Mouse (Mus musculus) cerebellum, adult 2 months (tissue): ENCODE results near the gene C2cd4d. TPM values are rescaled to one million over a fixed set of nuclear protein-coding genes. Genes with fewer than 3 reads are reported as not detected.

Experiments
- DNase-seq, 2 experiments: peaks; one replicate each; pipeline ENCODE4 v3.0.0; 2021
- H3K27ac ChIP-seq: fragments of 200-500 bp; 2 replicates; pipeline ENCODE4 v1.5.1; 2012; ENCODE audit warnings: low read length, control low read depth, inconsistent platforms; ENCODE audit not compliant: insufficient read depth
- H3K27me3 ChIP-seq: fragments of 200-500 bp; 2 replicates; pipeline ENCODE4 v1.6.1; 2012; ENCODE audit warnings: inconsistent platforms, mild to moderate bottlenecking, low read length, moderate library complexity; ENCODE audit not compliant: control insufficient read depth, insufficient read depth
- H3K4me1 ChIP-seq: fragments of 200-500 bp; 2 replicates; pipeline ENCODE4 v1.6.1; 2011; ENCODE audit warnings: low read length; ENCODE audit not compliant: control insufficient read depth, insufficient read depth
- H3K4me3 ChIP-seq: fragments of 200-500 bp; replicated peaks from 2 replicates; pipeline ENCODE3; 2011; ENCODE audit warnings: mild to moderate bottlenecking, low read depth, low read length, control low read depth; ENCODE audit not compliant: insufficient read depth
- CTCF ChIP-seq: fragments of 200-500 bp; IDR thresholded peaks from 2 replicates; pipeline ENCODE4 v1.5.1; 2011; ENCODE audit warnings: low read depth, mild to moderate bottlenecking, control low read depth, low read length, moderate library complexity, borderline replicate concordance; ENCODE audit not compliant: insufficient read depth
- POLR2A ChIP-seq: fragments of 200-500 bp; IDR thresholded peaks from 2 replicates; pipeline ENCODE4 v1.6.1; 2011; ENCODE audit warnings: low read length, control low read depth, borderline replicate concordance; ENCODE audit not compliant: insufficient read depth
- WGBS: fragments of 180-500 bp; shearing (Covaris S2); methylation state at CpG from one replicate; pipeline ENCODE4 v1.1.7; 2018; 5-methylcytosine and 5-hydroxymethylcytosine counted together
- polyA plus RNA-seq: library from polyadenylated mRNA; depleted of rRNA; stranded (reverse); fragments of >200 nt; gene quantifications from 2 replicates; pipeline ENCODE4 v1.2.3, GENCODE M21; 2012

C2cd4d gene
- polyA plus RNA-seq, 1 experiment = 3.7 TPM

GRCm38 (mm10) chr3:94360812-94361211 is 1.4 kb upstream of the C2cd4d start:
- no peak overlapping the region for H3K4me3 ChIP-seq
- TF ChIP-seq CTCF = no peak
- no peak for TF ChIP-seq POLR2A
- no peak overlapping the region for H3K27ac ChIP-seq
- no peaks in the 10 kb centered on the region for H3K4me1 ChIP-seq
- H3K27me3 ChIP-seq = no peaks in the 10 kb centered on the region
- DNase-seq = no peak
- WGBS = 8% methylated on average over 1 of the region's 1 CpGs

GRCm38 (mm10) chr3:94363291-94364153 is 1.3 kb downstream of the C2cd4d start:
- peak; percentile 70 to 76 for DNase-seq
- H3K27ac ChIP-seq = peak overlapping the region; percentile 44; the same call in 1 of the 2 replicates
- H3K4me3 ChIP-seq = peak overlapping the region; percentile 44
- 9% methylated on average over 93 of the region's 97 CpGs for WGBS
- no peaks in the 10 kb centered on the region for H3K4me1 ChIP-seq
- H3K27me3 ChIP-seq = no peaks in the 10 kb centered on the region
- TF ChIP-seq POLR2A (peak; percentile 37; the same call in 1 of the 2 replicates), CTCF (no peak)

DNA sequence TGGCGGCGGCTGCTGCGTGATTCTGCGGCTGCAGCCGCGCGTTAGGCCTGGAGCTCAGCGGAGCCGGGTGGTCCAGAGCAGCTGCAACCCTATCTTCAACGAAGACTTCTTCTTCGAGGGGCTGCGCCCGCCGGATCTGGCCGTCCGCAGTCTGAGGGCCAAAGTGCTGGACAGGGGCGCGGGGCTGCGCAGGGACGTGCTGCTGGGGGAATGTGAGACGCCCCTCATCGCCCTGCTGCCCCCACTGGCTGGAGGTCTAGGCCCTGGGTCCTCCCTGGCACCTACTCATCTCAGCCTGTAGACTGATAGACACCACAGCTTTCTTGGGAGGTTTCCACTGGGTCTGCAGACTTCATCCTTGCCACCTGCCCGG is 1.9 kb downstream of the C2cd4d start:
- 10% methylated on average over 23 of the region's 23 CpGs for WGBS
- Histone ChIP-seq H3K27ac (0 out of 2 replicates have a peak overlapping the region, but pooled peaks have one; percentile 44), H3K4me1 (no peaks in the 10 kb centered on the region), H3K27me3 (no peaks in the 10 kb centered on the region), H3K4me3 (peak overlapping the region; percentile 44)
- no peak for DNase-seq
- no peak for TF ChIP-seq POLR2A
- no peak for TF ChIP-seq CTCF

DNA sequence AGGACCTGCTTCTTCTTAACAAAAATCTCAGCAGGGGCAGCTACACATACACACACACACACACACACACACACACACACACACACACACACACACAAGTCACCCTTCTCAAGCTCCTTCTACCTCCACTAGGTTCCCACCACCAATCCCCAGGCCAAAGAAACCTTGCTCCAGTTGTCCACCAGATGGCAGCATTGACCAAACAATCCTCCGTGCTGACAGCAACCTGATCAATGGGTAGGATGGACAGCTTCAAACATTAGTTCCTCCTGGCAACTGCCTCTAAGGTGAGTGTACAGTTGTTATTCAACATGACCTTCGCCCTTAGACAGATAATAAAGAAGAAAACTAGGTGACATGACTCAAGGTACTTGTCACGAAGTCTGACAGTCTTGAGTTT is 4.5 kb downstream of the C2cd4d start:
- H3K4me1 ChIP-seq = peaks cover 4% of the 10 kb centered on the region
- no peak overlapping the region for H3K4me3 ChIP-seq
- DNase-seq = peak; percentile 78 to 86
- TF ChIP-seq CTCF (peak; percentile 96), POLR2A (no peak)
- H3K27ac ChIP-seq = no peak overlapping the region
- WGBS = 20% methylated on average over 3 of the region's 3 CpGs
- H3K27me3 ChIP-seq = no peaks in the 10 kb centered on the region

DNA sequence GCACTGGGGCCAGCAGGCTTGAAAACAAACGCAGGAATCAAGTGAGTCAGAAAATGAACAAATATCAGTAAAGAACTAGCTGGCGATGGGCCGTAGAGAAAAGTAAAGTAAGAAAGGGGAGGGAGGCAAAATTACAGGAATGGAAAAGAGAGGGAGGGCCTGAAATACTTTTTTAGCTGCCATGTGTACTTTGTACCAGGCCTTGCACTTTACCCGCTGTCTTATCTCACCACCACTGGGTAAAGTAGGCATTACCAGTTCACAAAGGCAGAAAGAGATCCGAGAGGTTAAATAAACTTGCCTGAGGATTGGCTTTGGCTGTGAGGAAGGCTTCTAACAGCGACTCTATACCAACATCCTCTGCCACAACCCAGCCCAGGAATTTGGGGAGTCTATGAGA is 5.3 kb downstream of the C2cd4d start:
- TF ChIP-seq CTCF (no peak), POLR2A (no peak)
- no peak for DNase-seq
- Histone ChIP-seq H3K4me3 (no peak overlapping the region), H3K27ac (no peak overlapping the region), H3K4me1 (peaks cover 8% of the 10 kb centered on the region), H3K27me3 (no peaks in the 10 kb centered on the region)
- 87% methylated on average over 6 of the region's 6 CpGs for WGBS

- TF ChIP-seq POLR2A = no peak
- no peak for TF ChIP-seq CTCF
- no peaks in the 10 kb centered on the region for H3K27me3 ChIP-seq
- DNase-seq = no peak
- H3K27ac ChIP-seq = no peak overlapping the region
- H3K4me1 ChIP-seq = peaks cover 12% of the 10 kb centered on the region
- 81% methylated on average over 6 of the region's 6 CpGs for WGBS
- H3K4me3 ChIP-seq = no peak overlapping the region
These were observed 6.4 kb downstream of the C2cd4d start for GRCm38 (mm10) chr3:94368631-94369030.

- peaks cover 23% of the 10 kb centered on the region for H3K4me1 ChIP-seq
- H3K4me3 ChIP-seq = no peak overlapping the region
- H3K27ac ChIP-seq = no peak overlapping the region
- no peak for TF ChIP-seq CTCF
- no peak for TF ChIP-seq POLR2A
- no peak for DNase-seq
- no peaks in the 10 kb centered on the region for H3K27me3 ChIP-seq
- 56% methylated on average over 2 of the region's 2 CpGs for WGBS
These were observed 7.5 kb downstream of the C2cd4d start for GRCm38 (mm10) chr3:94369709-94370108.

DNA sequence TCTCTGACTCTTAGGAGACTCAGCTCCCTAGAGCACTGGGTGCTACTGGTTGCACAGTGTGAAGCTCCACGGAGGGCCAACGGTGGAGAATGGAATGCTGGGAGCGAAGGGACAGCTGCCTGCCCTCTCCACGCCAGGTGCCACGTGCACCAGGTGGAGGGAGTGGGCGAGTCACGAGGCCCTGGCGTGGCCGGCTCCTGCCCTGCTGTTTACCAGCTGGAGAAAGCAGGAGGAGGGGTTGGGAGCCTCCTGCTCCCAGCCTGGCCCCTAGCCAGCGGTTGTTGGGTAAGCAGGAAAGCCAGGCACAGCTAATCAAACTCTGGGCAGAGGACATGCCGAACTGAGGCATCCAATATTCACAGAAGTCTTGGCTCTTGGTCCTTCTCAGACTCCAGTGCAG is 9.4 kb downstream of the C2cd4d start:
- H3K27ac ChIP-seq = no peak overlapping the region
- H3K4me1 ChIP-seq = peaks cover 24% of the 10 kb centered on the region
- DNase-seq = peak; percentile 61 to 75
- no peak for TF ChIP-seq CTCF
- no peak for TF ChIP-seq POLR2A
- WGBS = 2% methylated on average over 11 of the region's 11 CpGs
- H3K4me3 ChIP-seq = no peak overlapping the region
- H3K27me3 ChIP-seq = no peaks in the 10 kb centered on the region
